In genomic region chr9:123528926-123529295, GRCm38 (mm10) we compare ENCODE assay signal across 8 mouse cellular contexts. TPM values are rescaled to one million over a fixed set of nuclear protein-coding genes. Genes with fewer than 3 reads are reported as not detected.
DNase-seq lines count a peak whose midpoint lies in the region; ATAC-seq and TF ChIP-seq lines count a peak whose summit lies in the region.

No protein-coding gene starts in this region.

- TF ChIP-seq EP300 in heart, adult 2 months (IDR thresholded peaks at IDR 0.05; ENCODE audit: insufficient read depth, low read depth, low read length), result no peak

- ATAC-seq in forebrain, postnatal 0 days, result peak; percentile 30
- peak; percentile 54 for ATAC-seq in intestine, embryonic 16.5 days
- peak; percentile 23 for ATAC-seq in limb, embryonic 14.5 days (ENCODE audit: low FRiP score, low read depth)
- peak; percentile 34 for ATAC-seq in midbrain, embryonic 12.5 days (ENCODE audit: low FRiP score, low read depth)

- H3K4me2 ChIP-seq in forebrain, postnatal 0 days (ENCODE audit: low read depth), result peak overlapping the region; percentile 48
- peak overlapping the region; percentile 80 for H3K4me2 ChIP-seq in intestine, embryonic 16.5 days (ENCODE audit: low read depth, low read length)
- peak overlapping the region; percentile 74 for H3K4me2 ChIP-seq in limb, embryonic 14.5 days (replicated peaks; ENCODE audit: low read depth, low read length, severe bottlenecking)
- H3K4me2 ChIP-seq in midbrain, embryonic 12.5 days (replicated peaks), result peak overlapping the region; percentile 60

- no peak for TF ChIP-seq CTCF in heart, adult 2 months (IDR thresholded peaks at IDR 0.05)
- no peak for TF ChIP-seq CTCF in cerebellum, adult 2 months (IDR thresholded peaks at IDR 0.05; ENCODE audit: borderline replicate concordance, insufficient read depth, low read depth, low read length)
- no peak for TF ChIP-seq CTCF in forebrain, postnatal 0 days (IDR thresholded peaks at IDR 0.05; ENCODE audit: low read depth)

- intact Hi-C loops in heart, adult 2 months (cut with DNase I), result loop anchor here (5.0 to 10.0 kb wide), 3 partner anchors 164 to 374 kb away; partner anchors contain the start of genes Clec3b and Lars2

- H3K4me1 ChIP-seq in heart, adult 2 months (ENCODE audit: control insufficient read depth, insufficient read depth, low read length), result peaks cover 13% of the 10 kb centered on the region
- H3K4me1 ChIP-seq in cerebellum, adult 2 months (ENCODE audit: control insufficient read depth, insufficient read depth, low read length), result 0 out of 2 replicates have a peak, but pooled peaks cover 5% of the 10 kb centered on the region
- peaks cover 19% of the 10 kb centered on the region for H3K4me1 ChIP-seq in forebrain, postnatal 0 days (ENCODE audit: insufficient read depth)
- peaks cover 4% of the 10 kb centered on the region; the same call in 1 of the 2 replicates for H3K4me1 ChIP-seq in intestine, embryonic 16.5 days (ENCODE audit: control insufficient read depth, insufficient read depth, low read length)
- H3K4me1 ChIP-seq in limb, embryonic 14.5 days (ENCODE audit: control insufficient read depth, insufficient read depth, low read length), result peaks cover 24% of the 10 kb centered on the region
- H3K4me1 ChIP-seq in midbrain, embryonic 12.5 days, result peaks cover 17% of the 10 kb centered on the region

- WGBS in heart, adult 2 months, result 2% methylated on average over 17 of the region's 17 CpGs
- under 1% methylated on average over 17 of the region's 17 CpGs for WGBS in cerebellum, adult 2 months
- under 1% methylated on average over 17 of the region's 17 CpGs for WGBS in forebrain, postnatal 0 days
- under 1% methylated on average over 17 of the region's 17 CpGs for WGBS in intestine, embryonic 16.5 days
- WGBS in limb, embryonic 14.5 days, result under 1% methylated on average over 17 of the region's 17 CpGs
- WGBS in midbrain, embryonic 12.5 days, result 2% methylated on average over 17 of the region's 17 CpGs

- H3K9ac ChIP-seq in heart, adult 2 months (ENCODE audit: low read depth, low read length), result peak overlapping the region; percentile 77
- peak overlapping the region; percentile 66 for H3K9ac ChIP-seq in forebrain, postnatal 0 days
- peak overlapping the region; percentile 70 for H3K9ac ChIP-seq in intestine, embryonic 16.5 days (ENCODE audit: low read depth, low read length)
- H3K9ac ChIP-seq in limb, embryonic 14.5 days (ENCODE audit: low read depth, low read length, severe bottlenecking), result peak overlapping the region; percentile 58
- peak overlapping the region; percentile 65 for H3K9ac ChIP-seq in midbrain, embryonic 12.5 days (replicated peaks)

- H3K27ac ChIP-seq in heart, adult 2 months, result peak overlapping the region; percentile 89
- H3K27ac ChIP-seq in cerebellum, adult 2 months (ENCODE audit: insufficient read depth, low read length), result peak overlapping the region; percentile 76
- H3K27ac ChIP-seq in forebrain, postnatal 0 days (ENCODE audit: low read depth, low read length), result peak overlapping the region; percentile 90
- peak overlapping the region; percentile 98 for H3K27ac ChIP-seq in intestine, embryonic 16.5 days (ENCODE audit: low read length)
- H3K27ac ChIP-seq in limb, embryonic 14.5 days (replicated peaks; ENCODE audit: low read depth, low read length), result peak overlapping the region; percentile 91
- peak overlapping the region; percentile 96 for H3K27ac ChIP-seq in midbrain, embryonic 12.5 days (replicated peaks)

- no peaks in the 10 kb centered on the region for H3K27me3 ChIP-seq in heart, adult 2 months (ENCODE audit: control insufficient read depth, insufficient read depth, low read length)
- no peaks in the 10 kb centered on the region for H3K27me3 ChIP-seq in cerebellum, adult 2 months (ENCODE audit: control insufficient read depth, insufficient read depth, low read length)
- H3K27me3 ChIP-seq in forebrain, postnatal 0 days (ENCODE audit: insufficient read depth, low read length), result no peaks in the 10 kb centered on the region
- H3K27me3 ChIP-seq in intestine, embryonic 16.5 days (replicated peaks; ENCODE audit: control insufficient read depth, insufficient read depth, low read length), result no peaks in the 10 kb centered on the region
- no peaks in the 10 kb centered on the region for H3K27me3 ChIP-seq in limb, embryonic 14.5 days (ENCODE audit: control insufficient read depth, insufficient read depth, low read length)
- no peaks in the 10 kb centered on the region for H3K27me3 ChIP-seq in midbrain, embryonic 12.5 days
- H3K27me3 ChIP-seq in splenic B cell, adult 2 months (ENCODE audit: control insufficient read depth, insufficient read depth, low read length, poor library complexity, severe bottlenecking), result no peaks in the 10 kb centered on the region

- no peak for TF ChIP-seq POLR2A in heart, adult 2 months (IDR thresholded peaks at IDR 0.05; ENCODE audit: insufficient read depth, low read depth, low read length)
- no peak for TF ChIP-seq POLR2A in cerebellum, adult 2 months (IDR thresholded peaks at IDR 0.05; ENCODE audit: borderline replicate concordance, insufficient read depth, low read length)
- TF ChIP-seq POLR2A in limb, embryonic 14.5 days (IDR thresholded peaks at IDR 0.05; ENCODE audit: borderline replicate concordance, extremely low read depth, insufficient read depth, insufficient read length), result no peak

- H3K79me2 ChIP-seq in heart, adult 2 months (replicated peaks; ENCODE audit: control insufficient read depth, insufficient read depth, low read length), result peaks cover 2% of the 10 kb centered on the region

- H3K36me3 ChIP-seq in heart, adult 2 months (ENCODE audit: control insufficient read depth, insufficient read depth, low read length), result peaks cover 25% of the 10 kb centered on the region
- no peaks in the 10 kb centered on the region for H3K36me3 ChIP-seq in forebrain, postnatal 0 days (ENCODE audit: insufficient read depth)
- no peaks in the 10 kb centered on the region for H3K36me3 ChIP-seq in intestine, embryonic 16.5 days (ENCODE audit: control insufficient read depth, insufficient read depth, low read length)
- no peaks in the 10 kb centered on the region for H3K36me3 ChIP-seq in limb, embryonic 14.5 days (ENCODE audit: control insufficient read depth, insufficient read depth, low read length)
- H3K36me3 ChIP-seq in midbrain, embryonic 12.5 days, result no peaks in the 10 kb centered on the region
- H3K36me3 ChIP-seq in splenic B cell, adult 2 months (ENCODE audit: control insufficient read depth, insufficient read depth, low read length, poor library complexity, severe bottlenecking), result no peaks in the 10 kb centered on the region

- peak; percentile 59 for DNase-seq in heart, adult 2 months
- no peak for DNase-seq in heart, adult 8-10 months (ENCODE audit: low spot score)
- peak; percentile 69 to 71 for DNase-seq in cerebellum, adult 2 months
- DNase-seq in forebrain, postnatal 0 days, result no peak
- DNase-seq in limb, embryonic 14.5 days (ENCODE audit: low spot score), result peak; percentile 46
- DNase-seq in splenic B cell, adult 2 months (ENCODE audit: low read depth, low spot score), result peak; percentile 58

- no peaks in the 10 kb centered on the region for H3K9me3 ChIP-seq in forebrain, postnatal 0 days (ENCODE audit: low read length)
- H3K9me3 ChIP-seq in intestine, embryonic 16.5 days (ENCODE audit: control insufficient read depth, low read length), result no peaks in the 10 kb centered on the region
- no peaks in the 10 kb centered on the region for H3K9me3 ChIP-seq in limb, embryonic 14.5 days (ENCODE audit: control insufficient read depth, low read length)
- no peaks in the 10 kb centered on the region for H3K9me3 ChIP-seq in midbrain, embryonic 12.5 days

- H3K4me3 ChIP-seq in heart, adult 2 months, result peak overlapping the region; percentile 50
- H3K4me3 ChIP-seq in cerebellum, adult 2 months (replicated peaks; ENCODE audit: insufficient read depth, low read depth, low read length), result peak overlapping the region; percentile 62
- H3K4me3 ChIP-seq in forebrain, postnatal 0 days (ENCODE audit: low read depth, low read length), result peak overlapping the region; percentile 92
- peak overlapping the region; percentile 59 for H3K4me3 ChIP-seq in intestine, embryonic 16.5 days (ENCODE audit: low read length)
- H3K4me3 ChIP-seq in limb, embryonic 14.5 days (replicated peaks; ENCODE audit: low read length), result peak overlapping the region; percentile 98
- peak overlapping the region; percentile 96 for H3K4me3 ChIP-seq in midbrain, embryonic 12.5 days

RNA-seq across cellular contexts. Expression of gene Sacm1l, which starts 0.6 kb away (rescaled TPM):
- total RNA-seq in heart, adult 2 months (2021), result 10 to 100 TPM; 35.4 to 36.8 TPM
- polyA plus RNA-seq in heart, adult 2 months (2012; rRNA removed), result 8.3 and 18.9 TPM in 2 replicates
- total RNA-seq in heart, adult 8-10 months (2022), result 10 to 100 TPM; 29.5 to 36.0 (median 32.5) TPM
- 57.1 and 58.1 TPM in 2 replicates for polyA plus RNA-seq in cerebellum, adult 2 months (2012; rRNA removed)
- 38.9 and 45.1 TPM in 2 replicates for total RNA-seq in forebrain, postnatal 0 days (2014; rRNA removed)
- polyA plus RNA-seq in forebrain, postnatal 0 days (2015; fragmentation: Nextera tagmentation; extraction: Ambion mirVana), result 25.1 and 33.1 TPM in 2 replicates
- 74.4 and 87.4 TPM in 2 replicates for polyA plus RNA-seq in intestine, embryonic 16.5 days (2015; fragmentation: Nextera tagmentation; extraction: Ambion mirVana)
- polyA plus RNA-seq in limb, embryonic 14.5 days (2012; rRNA removed), result 23.5 and 25.2 TPM in 2 replicates
- 49.6 and 50.2 TPM in 2 replicates for polyA plus RNA-seq in limb, embryonic 14.5 days (2014; fragmentation: Nextera tagmentation; extraction: Ambion mirVana)
- polyA plus RNA-seq in midbrain, embryonic 12.5 days (2016; fragmentation: Nextera tagmentation; extraction: Ambion mirVana), result 51.5 and 54.2 TPM in 2 replicates

RNA-seq across cellular contexts. Expression of gene Limd1, which starts 50.4 kb away (rescaled TPM):
- total RNA-seq in heart, adult 2 months (2021), result 10 to 100 TPM; 33.7 to 48.9 TPM
- 34.6 and 50.0 TPM in 2 replicates for polyA plus RNA-seq in heart, adult 2 months (2012; rRNA removed)
- 10 to 100 TPM; 34.0 to 52.2 (median 36.9) TPM for total RNA-seq in heart, adult 8-10 months (2022)
- polyA plus RNA-seq in cerebellum, adult 2 months (2012; rRNA removed), result 5.9 and 6.5 TPM in 2 replicates
- total RNA-seq in forebrain, postnatal 0 days (2014; rRNA removed), result 16.3 and 23.8 TPM in 2 replicates
- 8.8 and 9.1 TPM in 2 replicates for polyA plus RNA-seq in forebrain, postnatal 0 days (2015; fragmentation: Nextera tagmentation; extraction: Ambion mirVana)
- 51.5 and 55.7 TPM in 2 replicates for polyA plus RNA-seq in intestine, embryonic 16.5 days (2015; fragmentation: Nextera tagmentation; extraction: Ambion mirVana)
- polyA plus RNA-seq in limb, embryonic 14.5 days (2012; rRNA removed), result 32.5 and 41.1 TPM in 2 replicates
- 58.4 and 63.1 TPM in 2 replicates for polyA plus RNA-seq in limb, embryonic 14.5 days (2014; fragmentation: Nextera tagmentation; extraction: Ambion mirVana)
- polyA plus RNA-seq in midbrain, embryonic 12.5 days (2016; fragmentation: Nextera tagmentation; extraction: Ambion mirVana), result 40.9 and 45.3 TPM in 2 replicates

Comparison
In these comparisons a context has a peak if more than half of its experiments do, and no peak if none do; other contexts are left out.
1. DNase-seq: peak in heart, adult 2 months (2 of 2), cerebellum, adult 2 months (2 of 2), limb, embryonic 14.5 days (single experiment) and splenic B cell, adult 2 months (single experiment); none in heart, adult 8-10 months (single experiment) and forebrain, postnatal 0 days (single experiment).
2. Peak in every context shown above with its lines, with median percentiles within 50 percentile points of each other: H3K27ac ChIP-seq, H3K4me3 ChIP-seq, H3K9ac ChIP-seq, ATAC-seq and H3K4me2 ChIP-seq.